Mouse (Mus musculus) testis, postnatal 14 days (tissue): ENCODE data around the gene Tgfbr3.

Source experiments
- DNase-seq: peaks from one replicate; pipeline ENCODE4 v3.0.0; 2021; ENCODE audit warnings: low spot score

Gene Tgfbr3

DNA sequence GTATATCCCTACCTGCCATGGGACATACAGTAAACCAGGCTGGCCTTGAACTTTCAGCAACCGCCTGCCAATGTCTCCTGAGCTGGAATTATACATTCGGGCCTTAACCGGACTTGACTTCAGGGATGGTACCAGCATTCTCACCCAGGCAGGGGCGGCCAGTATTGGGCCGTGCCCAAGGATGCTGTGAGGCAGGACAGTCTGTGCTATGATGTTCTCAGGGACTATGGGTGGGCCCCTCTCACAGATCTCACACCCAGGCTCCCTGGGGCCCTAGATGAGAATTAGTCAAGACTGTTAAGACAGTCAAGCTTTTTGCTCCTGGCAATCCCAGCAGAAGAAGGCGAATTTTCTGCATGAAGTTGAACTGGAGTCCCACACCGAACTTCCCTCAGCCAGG is 211.5 kb downstream of the Tgfbr3 start:
- DNase-seq, result peak; percentile 37

DNA sequence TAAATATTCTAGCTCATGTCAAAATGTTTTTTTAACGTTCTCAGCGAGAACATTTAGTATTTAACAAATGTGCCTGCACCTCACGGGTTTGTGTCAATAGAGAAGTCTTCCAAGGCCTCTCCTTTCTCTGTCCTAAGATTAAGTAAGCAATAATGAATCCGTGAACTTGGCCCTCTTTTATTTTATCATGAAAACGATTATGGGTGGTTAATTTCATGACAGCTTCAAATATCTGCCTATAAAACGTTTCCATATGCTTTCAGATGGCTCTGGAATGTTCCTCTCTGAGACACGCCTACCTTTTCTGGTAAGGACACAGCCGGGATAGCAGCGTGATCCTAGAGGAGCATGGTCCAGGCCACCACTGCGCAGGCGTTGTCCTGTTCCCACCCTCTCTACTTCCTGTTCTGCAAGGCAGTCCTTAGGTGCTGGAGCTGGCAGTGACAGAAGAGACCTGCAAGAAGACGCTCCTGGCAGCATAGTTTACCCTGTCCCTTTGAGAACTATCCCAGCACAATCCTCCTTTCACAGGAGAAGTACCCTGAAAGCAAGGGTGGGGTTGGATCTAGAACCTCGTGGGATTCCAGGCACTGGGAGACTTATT is 214.3 kb downstream of the Tgfbr3 start:
- no peak for DNase-seq

DNA sequence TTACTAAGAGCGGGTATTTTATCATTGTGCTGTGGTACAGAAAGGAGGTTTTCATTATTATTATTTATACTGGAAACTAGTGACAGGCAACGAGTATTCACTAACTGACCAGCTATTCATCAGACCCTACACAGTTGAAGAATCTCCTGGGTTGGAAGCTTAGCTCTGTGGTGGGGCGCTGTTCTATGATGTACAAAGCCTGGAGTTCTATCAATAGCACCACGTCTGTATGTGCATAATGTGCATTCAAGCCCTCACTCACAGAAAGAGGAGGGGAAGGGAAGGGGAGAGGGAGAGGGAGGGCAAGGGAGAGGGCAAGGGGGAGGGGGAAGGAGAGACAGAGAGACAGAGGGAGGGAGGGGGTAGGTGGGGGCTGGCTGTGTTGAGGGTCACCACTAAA is 215.1 kb downstream of the Tgfbr3 start:
- DNase-seq, result no peak

DNA sequence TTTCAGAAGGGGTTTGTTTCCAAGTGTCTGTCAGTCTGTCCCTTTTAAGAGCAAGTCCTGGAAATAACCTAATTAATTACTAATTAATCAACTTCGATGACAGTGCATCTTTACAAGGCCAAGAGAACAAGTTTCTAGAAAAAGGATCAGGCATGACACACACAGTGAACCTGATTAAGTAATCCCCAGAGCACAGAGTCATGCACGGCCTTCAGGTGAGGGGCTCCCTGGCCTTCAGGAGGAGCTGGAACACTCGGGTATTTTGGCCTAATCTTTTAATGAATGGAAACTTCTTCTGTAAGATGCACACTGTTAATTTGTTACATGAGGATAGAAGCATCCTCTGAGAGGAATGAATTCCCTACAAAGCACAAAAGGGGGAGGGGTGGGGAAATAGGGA is 215.9 kb downstream of the Tgfbr3 start:
- no peak for DNase-seq

DNA sequence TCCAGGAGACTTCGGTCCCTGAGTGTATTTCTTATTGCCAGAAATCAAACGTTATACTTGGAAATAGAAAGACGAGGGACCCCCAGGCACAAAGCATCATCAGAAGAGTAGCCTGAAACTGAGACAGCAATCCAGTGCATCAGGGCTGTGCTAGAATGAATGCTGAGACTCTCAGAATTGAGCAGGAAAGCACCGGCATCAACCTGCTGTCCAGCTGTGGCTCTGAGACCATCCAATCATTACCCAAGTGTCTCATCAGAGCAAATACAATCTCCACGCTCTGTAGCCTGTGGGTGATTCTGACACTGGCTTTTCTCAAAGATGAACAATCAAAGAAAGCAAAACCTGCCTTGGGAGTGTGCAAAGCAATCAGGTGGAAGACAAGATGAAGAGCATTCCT is 221.3 kb downstream of the Tgfbr3 start:
- DNase-seq, result no peak

DNA sequence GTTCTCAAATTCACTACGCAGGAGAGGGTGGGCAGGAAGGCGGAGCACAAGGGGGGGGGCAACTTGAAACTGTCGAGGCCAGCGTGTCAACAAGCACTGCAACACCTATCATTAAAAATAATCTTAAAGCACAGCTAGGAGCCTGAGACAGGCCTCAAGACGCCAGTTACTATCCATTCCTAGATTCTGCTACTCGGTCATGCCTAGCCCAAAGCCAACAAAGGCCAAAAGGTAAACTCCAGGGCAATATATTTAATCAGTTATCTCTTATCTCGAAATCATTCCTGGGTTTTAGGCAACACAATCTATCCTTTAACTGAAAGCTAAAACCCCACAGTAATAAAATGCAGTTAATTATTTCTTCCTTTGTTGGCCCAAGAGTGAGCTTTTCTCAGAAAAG is 221.9 kb downstream of the Tgfbr3 start:
- no peak for DNase-seq

DNA sequence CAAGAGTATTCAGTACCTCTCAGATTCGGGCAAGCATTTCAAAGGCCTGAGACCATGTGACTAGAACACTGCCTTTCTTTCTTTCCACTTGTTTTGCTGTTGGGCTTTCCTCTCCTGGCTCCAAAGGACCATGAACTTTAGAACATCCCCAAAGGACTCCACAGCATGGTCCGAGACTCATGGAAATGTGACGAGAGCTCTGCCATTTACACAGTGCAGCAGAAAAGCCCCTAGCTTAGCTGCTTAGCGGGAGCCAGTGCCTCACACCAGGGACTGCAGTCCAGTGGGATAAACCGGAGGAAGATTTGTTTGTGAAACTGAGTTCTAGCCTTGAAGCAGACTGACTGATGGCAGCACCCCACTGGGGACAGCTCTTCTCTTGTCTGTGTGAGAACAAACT is 224.5 kb downstream of the Tgfbr3 start:
- no peak for DNase-seq

DNA sequence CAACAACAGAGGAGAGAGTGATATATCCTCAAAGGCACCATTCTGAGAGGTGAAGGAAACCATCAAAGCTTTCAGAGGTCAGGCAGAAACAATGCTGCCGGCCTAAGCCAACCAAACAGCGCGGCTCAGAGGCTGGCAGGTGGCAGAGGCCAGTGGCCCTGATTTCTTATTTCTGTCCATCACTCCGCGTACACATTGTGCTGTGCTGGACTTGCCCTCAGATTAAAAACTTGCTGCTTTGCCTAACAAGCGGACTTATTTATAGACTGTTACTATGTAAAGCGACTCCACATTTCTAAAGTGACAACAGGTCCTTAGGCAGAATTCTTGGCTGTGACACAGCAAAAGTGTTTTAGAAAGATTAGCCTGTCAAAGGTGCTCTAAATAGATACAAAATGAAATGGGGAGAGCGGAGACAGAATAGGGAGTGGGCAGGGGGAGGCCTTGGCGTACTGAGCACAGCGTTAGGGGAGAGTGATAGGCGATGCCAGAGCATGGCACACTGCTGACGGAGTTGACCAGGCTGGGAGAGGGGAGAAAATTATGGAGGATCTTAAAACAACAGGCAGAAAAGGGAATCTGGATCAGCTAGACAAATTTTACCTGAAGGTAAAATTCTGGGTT is 227.1 kb downstream of the Tgfbr3 start:
- DNase-seq, result no peak

DNA sequence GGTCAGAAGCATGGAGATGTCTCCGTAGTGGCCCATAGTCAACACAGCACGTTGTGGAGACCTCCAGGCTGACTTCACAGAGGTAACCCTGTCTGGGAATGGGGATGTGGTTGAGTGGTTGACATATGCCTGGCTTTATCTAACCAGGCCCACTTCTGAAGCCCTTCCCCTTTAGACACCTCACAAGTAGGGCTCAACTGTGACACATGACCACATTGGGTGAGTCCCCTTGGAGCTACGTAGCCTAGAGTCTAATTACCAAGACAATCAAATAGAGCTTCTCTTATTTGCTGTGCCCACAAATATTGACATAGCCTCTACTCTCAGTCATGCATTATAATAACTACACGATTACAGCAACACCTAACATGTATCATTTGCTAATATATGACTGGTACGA is 229.9 kb downstream of the Tgfbr3 start:
- no peak for DNase-seq

DNA sequence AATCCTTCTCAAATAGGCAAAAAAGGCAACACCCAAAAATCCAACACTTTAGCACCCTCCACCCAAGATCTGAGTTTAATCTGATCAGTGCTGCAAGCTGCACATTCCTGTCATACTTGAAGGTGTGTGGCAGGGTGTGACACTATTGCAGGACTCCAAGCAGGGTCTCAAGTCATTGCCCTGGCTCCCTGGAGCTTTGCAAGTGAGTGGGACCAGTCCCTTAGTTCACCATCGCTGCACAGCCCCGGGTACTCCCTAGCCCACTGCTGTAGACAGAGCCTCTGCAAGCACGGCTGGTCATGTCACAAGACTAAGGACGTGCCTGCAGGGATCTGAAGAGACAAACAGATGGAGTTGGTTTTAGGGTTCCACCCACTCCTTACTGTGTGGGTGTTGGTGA is 230.8 kb downstream of the Tgfbr3 start:
- DNase-seq, result no peak
